Mouse (Mus musculus): ENCODE results near the gene Syne3. TPM values are rescaled to one million over a fixed set of nuclear protein-coding genes. Genes with fewer than 3 reads are reported as not detected.

Gene Syne3
- polyA plus RNA-seq, 1 experiment from 2014 or later, result 0.61 TPM

DNA sequence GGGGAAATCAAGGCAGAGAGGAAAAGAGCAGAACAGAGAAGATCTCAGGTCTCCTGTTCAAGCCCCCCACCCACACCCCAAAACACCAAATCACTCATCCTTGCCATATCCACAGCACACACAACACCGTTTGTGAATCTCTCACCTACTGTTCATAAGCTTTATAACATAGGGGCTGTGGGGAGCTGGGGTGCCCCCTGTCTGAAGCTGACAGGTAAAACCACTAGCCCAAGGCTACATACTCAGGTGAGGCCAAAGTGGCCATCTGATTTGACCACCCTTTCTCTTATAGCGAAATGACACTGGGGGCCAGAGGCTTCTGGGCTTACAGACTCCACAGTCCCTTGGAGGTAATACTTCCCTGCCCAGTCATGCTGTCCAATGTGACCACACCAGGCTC, 1.5 kb downstream of the Syne3 start:
- Histone ChIP-seq H3K4me1 (replicated peaks) (peaks cover 24% of the 10 kb centered on the region), H3K27me3 (peaks cover 61% of the 10 kb centered on the region), H3K27ac (no peak overlapping the region), H3K4me3 (replicated peaks) (no peak overlapping the region), H3K9me3 (no peaks in the 10 kb centered on the region), H3K9ac (replicated peaks) (no peak overlapping the region), H3K4me2 (peak overlapping the region; percentile 100), H3K36me3 (no peaks in the 10 kb centered on the region)
- ATAC-seq (ENCODE audit: insufficient number of reproducible peaks, insufficient read depth, low FRiP score, low TSS enrichment, low read depth), result no peak
- 54% methylated on average over 2 of the region's 2 CpGs for WGBS

DNA sequence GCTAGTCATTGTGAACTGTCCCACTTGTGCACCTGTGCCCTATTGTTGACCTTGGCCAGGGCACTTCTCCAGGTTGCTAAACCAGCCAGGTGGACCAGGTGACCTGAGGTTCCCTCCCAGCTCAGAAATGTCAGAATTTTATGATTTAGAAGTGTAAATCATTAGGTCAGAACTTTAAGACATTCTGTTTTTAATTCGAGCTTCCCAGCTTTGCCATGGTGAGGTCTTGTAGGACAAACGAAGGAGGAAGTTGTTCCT, 4.0 kb downstream of the Syne3 start:
- WGBS, result 58% methylated on average over 2 of the region's 2 CpGs
- Histone ChIP-seq H3K4me1 (replicated peaks) (peaks cover 27% of the 10 kb centered on the region), H3K4me3 (replicated peaks) (no peak overlapping the region), H3K9me3 (no peaks in the 10 kb centered on the region), H3K9ac (replicated peaks) (no peak overlapping the region), H3K27me3 (peaks cover 46% of the 10 kb centered on the region), H3K4me2 (no peak overlapping the region), H3K27ac (no peak overlapping the region), H3K36me3 (no peaks in the 10 kb centered on the region)
- ATAC-seq (ENCODE audit: insufficient number of reproducible peaks, insufficient read depth, low FRiP score, low TSS enrichment, low read depth), result no peak

DNA sequence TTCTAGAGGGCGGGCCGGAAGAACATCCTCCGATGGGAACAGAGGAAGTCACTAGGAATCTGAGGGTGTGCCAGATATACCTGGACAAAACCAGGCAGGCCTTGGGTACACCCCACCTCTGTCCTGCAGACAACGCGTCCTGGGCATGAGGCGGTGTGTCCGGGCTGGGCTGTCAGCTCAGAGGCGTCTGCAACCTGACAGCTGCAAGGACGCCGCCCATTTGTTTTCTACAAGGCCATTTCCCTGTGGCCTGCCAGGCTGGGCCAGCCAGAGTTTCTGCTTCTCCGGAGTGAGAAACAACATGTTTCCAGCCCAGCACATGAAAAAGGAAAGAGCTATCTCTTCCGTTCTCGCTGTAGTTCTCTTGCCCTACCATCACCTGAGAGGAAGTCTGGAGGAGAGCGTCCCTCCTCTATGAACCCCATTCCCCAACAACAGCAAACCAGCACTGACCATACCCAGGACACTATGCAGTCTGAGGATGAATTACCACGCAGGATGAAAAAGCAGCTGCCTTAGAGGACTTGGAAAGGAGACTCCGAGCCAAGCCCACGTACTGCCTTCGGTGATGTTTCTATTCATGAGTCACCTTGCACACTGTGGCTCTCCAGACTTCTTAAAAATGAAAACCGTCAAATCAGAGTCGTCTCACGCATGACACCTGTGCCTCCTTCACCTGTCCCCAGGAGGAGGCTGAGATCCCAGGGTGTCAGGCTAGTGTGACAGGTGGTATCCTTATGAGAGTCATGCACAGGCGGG, 4.5 kb downstream of the Syne3 start:
- ATAC-seq (ENCODE audit: insufficient number of reproducible peaks, insufficient read depth, low FRiP score, low TSS enrichment, low read depth), result no peak
- 76% methylated on average over 22 of the region's 22 CpGs for WGBS

DNA sequence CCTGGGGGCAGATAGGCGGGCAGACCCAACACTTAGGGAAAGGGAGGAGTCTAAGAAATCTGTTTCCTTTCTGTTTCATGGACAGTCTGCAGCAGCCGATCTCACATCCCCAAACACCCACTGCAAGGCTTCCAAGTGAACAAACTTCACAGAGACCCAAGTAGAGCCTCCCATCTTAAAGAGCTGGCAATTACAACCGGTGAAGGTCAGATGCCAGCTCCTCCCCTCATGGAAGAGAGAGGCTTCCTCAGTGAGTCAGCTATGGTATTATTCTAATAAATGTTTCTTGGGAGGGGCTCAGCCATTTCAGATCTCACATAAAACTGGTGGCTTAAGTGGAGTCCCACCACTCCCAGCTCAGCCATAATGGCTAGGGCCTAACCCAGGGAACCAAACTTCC, 5.9 kb downstream of the Syne3 start:
- H3K4me3 ChIP-seq (replicated peaks), result no peak overlapping the region
- no peak overlapping the region for H3K4me2 ChIP-seq
- ATAC-seq (ENCODE audit: insufficient number of reproducible peaks, insufficient read depth, low FRiP score, low TSS enrichment, low read depth), result no peak
- peaks cover 31% of the 10 kb centered on the region for H3K27me3 ChIP-seq
- H3K36me3 ChIP-seq, result no peaks in the 10 kb centered on the region
- WGBS, result 66% methylated on average over 3 of the region's 3 CpGs
- H3K9ac ChIP-seq (replicated peaks), result no peak overlapping the region
- H3K27ac ChIP-seq, result no peak overlapping the region
- peaks cover 11% of the 10 kb centered on the region for H3K4me1 ChIP-seq (replicated peaks)
- no peaks in the 10 kb centered on the region for H3K9me3 ChIP-seq

More for the DNA sequence above, 4.5 kb downstream of the Syne3 start:
- H3K4me2 ChIP-seq, result no peak overlapping the region
- no peak overlapping the region for H3K27ac ChIP-seq
- no peak overlapping the region for H3K9ac ChIP-seq (replicated peaks)
- no peak overlapping the region for H3K4me3 ChIP-seq (replicated peaks)
- H3K36me3 ChIP-seq, result no peaks in the 10 kb centered on the region
- peaks cover 44% of the 10 kb centered on the region for H3K27me3 ChIP-seq
- H3K9me3 ChIP-seq, result no peaks in the 10 kb centered on the region
- H3K4me1 ChIP-seq (replicated peaks), result peaks cover 26% of the 10 kb centered on the region

DNA sequence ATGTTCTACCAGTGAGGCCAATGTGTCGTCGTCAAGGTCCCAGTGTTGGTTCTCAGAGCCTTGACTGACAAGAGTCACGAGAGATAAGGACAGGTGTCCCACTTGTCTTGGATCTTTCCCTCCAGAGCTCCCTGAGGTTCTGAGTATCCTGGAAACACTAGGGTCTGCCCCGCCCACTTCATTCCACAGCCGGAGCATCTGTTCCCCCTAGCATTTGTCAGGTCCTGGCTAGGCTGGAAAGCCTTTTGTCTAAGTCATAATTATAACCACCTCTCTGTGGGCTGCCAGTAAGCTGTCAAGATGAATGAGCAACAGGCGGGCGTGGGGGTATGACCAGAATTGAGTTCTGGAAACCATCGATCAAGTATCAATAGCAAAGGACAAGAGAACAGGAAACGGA, 6.5 kb downstream of the Syne3 start:
- H3K27ac ChIP-seq, result no peak overlapping the region
- no peak; the same call in 1 of the 2 replicates for ATAC-seq (ENCODE audit: insufficient number of reproducible peaks, insufficient read depth, low FRiP score, low TSS enrichment, low read depth)
- no peak overlapping the region for H3K9ac ChIP-seq (replicated peaks)
- H3K4me1 ChIP-seq (replicated peaks), result peaks cover 7% of the 10 kb centered on the region; the same call in 1 of the 2 replicates
- no peaks in the 10 kb centered on the region for H3K9me3 ChIP-seq
- no peak overlapping the region for H3K4me3 ChIP-seq (replicated peaks)
- no peak overlapping the region for H3K4me2 ChIP-seq
- no peaks in the 10 kb centered on the region for H3K36me3 ChIP-seq
- WGBS, result 47% methylated on average over 9 of the region's 9 CpGs
- H3K27me3 ChIP-seq, result peaks cover 25% of the 10 kb centered on the region

DNA sequence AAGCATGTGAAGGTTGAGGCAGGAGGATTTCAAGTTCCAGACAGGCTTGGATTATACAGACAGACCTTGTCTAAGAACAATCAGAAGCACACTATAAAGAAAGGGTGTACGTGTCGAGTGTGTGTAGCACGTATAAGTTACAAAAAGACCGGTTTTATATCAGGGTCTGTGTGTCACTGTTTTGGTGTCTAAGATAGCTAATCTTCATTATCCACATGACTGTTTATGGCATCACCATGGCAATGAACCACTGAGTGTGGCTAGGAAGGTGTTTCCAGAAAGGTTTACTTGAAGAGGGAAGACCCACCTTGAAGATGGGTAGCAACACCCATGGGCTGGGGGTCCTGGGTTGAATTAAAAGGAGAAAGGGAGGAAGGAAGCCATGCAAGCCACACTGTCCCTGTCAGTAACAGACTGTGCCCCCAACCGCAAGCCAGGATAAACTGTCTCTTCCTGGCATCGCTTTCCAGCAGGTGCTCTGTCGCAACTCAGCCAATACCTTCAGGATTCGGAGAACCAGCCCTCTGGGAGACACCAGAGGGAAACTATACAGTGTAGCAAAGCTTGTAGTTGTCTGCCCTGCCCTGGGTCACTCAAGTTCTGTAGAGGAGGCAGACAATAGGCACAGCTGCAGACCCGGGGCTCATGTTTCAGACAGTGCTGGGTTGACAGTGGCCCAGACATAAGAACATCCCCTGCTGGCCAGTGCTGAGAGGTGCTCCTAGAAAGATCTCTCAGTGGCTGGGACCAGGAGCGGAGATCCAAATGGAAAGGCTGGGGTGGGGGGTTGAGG, 7.1 kb downstream of the Syne3 start:
- H3K36me3 ChIP-seq, result no peaks in the 10 kb centered on the region
- H3K4me1 ChIP-seq (replicated peaks), result peaks cover 7% of the 10 kb centered on the region; the same call in 1 of the 2 replicates
- WGBS, result 74% methylated on average over 10 of the region's 10 CpGs
- H3K27ac ChIP-seq, result no peak overlapping the region; the same call in 1 of the 2 replicates
- H3K27me3 ChIP-seq, result peaks cover 19% of the 10 kb centered on the region
- no peaks in the 10 kb centered on the region for H3K9me3 ChIP-seq
- no peak overlapping the region for H3K9ac ChIP-seq (replicated peaks)
- H3K4me3 ChIP-seq (replicated peaks), result no peak overlapping the region
- no peak overlapping the region for H3K4me2 ChIP-seq
- ATAC-seq (ENCODE audit: insufficient number of reproducible peaks, insufficient read depth, low FRiP score, low TSS enrichment, low read depth), result no peak

DNA sequence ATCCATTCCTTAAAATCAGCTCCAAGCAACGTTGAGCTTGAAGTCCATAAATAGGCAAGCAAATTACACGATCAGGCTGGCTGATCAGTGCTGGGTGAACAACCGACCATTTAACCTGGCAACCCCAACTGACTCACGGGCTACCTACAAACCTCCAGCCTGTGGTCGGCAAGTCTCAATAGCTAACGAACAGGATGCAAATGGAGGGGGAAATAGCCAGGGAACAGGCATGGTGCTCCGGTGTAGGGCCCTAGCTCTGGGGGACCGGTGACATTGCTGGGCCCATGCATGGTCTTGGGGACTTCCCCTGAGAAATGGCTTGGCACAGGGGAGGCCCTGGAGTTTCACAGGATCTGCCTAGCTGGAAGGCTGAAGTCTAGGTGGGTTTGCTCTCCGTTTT, 8.3 kb downstream of the Syne3 start:
- no peak for ATAC-seq (ENCODE audit: insufficient number of reproducible peaks, insufficient read depth, low FRiP score, low TSS enrichment, low read depth)
- H3K9me3 ChIP-seq, result no peaks in the 10 kb centered on the region
- H3K27ac ChIP-seq, result no peak overlapping the region
- H3K4me3 ChIP-seq (replicated peaks), result no peak overlapping the region
- H3K36me3 ChIP-seq, result no peaks in the 10 kb centered on the region
- H3K27me3 ChIP-seq, result peaks cover 11% of the 10 kb centered on the region
- H3K9ac ChIP-seq (replicated peaks), result no peak overlapping the region
- H3K4me2 ChIP-seq, result no peak overlapping the region
- H3K4me1 ChIP-seq (replicated peaks), result peaks cover 7% of the 10 kb centered on the region; the same call in 1 of the 2 replicates
- 80% methylated on average over 9 of the region's 9 CpGs for WGBS

DNA sequence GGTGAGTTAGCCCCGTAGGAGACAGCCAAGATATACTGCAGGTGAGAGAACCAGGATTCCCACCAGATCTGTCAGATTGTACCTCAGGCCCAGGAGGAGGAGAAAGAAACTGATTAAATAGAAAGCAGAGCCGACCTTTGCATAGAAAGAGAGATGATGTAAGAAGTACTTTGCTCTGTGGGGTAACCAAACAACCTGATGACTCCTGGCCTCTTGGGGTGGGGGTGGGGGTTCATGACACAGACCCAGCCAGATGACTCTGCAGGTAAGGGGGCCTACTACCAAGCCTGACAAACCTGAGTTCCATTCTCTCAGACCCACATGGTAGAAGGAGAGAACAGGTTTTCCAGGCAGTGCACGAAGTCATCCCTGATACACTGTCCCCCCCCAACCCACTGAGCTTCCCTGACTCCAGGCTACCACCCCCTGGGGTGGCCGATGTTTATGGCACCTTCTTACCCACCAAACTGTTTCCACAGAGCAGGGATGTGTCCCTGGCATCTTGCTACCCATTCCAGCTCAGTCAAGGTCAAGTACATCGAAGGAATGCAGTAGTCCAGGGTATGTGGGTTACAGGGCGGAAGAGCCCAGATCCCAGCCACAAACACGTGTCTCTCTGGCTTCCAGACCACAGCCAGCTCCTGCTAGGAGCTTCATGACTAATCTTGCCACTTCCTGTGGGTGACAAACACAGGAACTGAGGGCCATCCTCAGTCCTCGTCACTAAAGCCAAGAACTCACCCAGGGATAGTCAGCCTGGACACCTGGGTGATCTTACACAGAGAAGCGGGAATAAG, 8.9 kb downstream of the Syne3 start:
- Histone ChIP-seq H3K27me3 (peaks cover 10% of the 10 kb centered on the region), H3K9me3 (no peaks in the 10 kb centered on the region), H3K4me3 (replicated peaks) (no peak overlapping the region), H3K9ac (replicated peaks) (no peak overlapping the region), H3K4me2 (no peak overlapping the region), H3K27ac (no peak overlapping the region), H3K4me1 (replicated peaks) (peaks cover 7% of the 10 kb centered on the region; the same call in 1 of the 2 replicates), H3K36me3 (no peaks in the 10 kb centered on the region)
- 74% methylated on average over 9 of the region's 9 CpGs for WGBS
- no peak for ATAC-seq (ENCODE audit: insufficient number of reproducible peaks, insufficient read depth, low FRiP score, low TSS enrichment, low read depth)

DNA sequence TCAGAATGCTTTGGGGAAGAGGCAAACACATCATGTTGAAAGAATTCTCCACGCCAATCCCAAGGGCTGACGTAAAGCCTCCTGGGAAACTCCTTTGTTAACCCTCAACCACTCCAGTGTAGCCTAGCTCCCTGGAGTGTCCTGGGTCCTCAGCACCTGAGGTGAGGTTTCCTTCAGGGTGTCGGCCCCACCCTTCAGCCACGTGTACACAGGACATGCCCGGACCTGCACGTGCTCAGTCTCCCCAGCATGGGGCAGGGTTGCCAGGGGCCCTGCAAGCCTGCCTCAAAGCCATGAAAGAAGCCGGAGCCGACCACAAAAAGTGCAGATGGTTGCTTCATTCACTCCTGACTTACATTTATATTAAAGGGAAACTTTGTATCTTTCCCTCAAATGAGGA, 10.4 kb downstream of the Syne3 start:
- ATAC-seq (ENCODE audit: insufficient number of reproducible peaks, insufficient read depth, low FRiP score, low TSS enrichment, low read depth), result no peak
- H3K9ac ChIP-seq (replicated peaks), result no peak overlapping the region
- peaks cover 7% of the 10 kb centered on the region; the same call in 1 of the 2 replicates for H3K4me1 ChIP-seq (replicated peaks)
- no peaks in the 10 kb centered on the region for H3K9me3 ChIP-seq
- H3K4me2 ChIP-seq, result no peak overlapping the region
- H3K4me3 ChIP-seq (replicated peaks), result no peak overlapping the region
- H3K27me3 ChIP-seq, result peaks cover 9% of the 10 kb centered on the region; the same call in 1 of the 2 replicates
- WGBS, result 64% methylated on average over 8 of the region's 8 CpGs
- no peaks in the 10 kb centered on the region for H3K36me3 ChIP-seq
- H3K27ac ChIP-seq, result no peak overlapping the region

DNA sequence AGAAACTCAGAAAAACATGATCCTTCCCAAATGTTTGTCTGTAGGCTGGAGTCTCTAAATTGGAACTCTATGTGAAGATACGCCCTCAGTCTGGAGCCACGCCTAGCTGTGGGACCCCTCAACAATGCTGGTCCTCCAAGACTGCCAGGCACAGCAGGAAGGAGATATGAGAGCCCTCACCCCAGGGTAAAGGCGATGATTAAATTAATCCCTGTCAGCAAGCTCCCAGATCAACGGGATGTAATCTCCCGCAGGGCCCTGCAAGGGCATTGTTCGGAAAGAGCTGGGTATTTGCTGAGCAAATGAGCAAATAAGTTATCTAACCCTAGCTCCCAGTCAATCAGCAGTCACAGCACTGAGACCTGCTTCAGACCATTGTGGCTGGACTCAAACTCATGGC, 11.1 kb downstream of the Syne3 start:
- H3K27me3 ChIP-seq, result peaks cover 15% of the 10 kb centered on the region; the same call in 1 of the 2 replicates
- WGBS, result 82% methylated on average over 6 of the region's 6 CpGs
- ATAC-seq (ENCODE audit: insufficient number of reproducible peaks, insufficient read depth, low FRiP score, low TSS enrichment, low read depth), result no peak
- H3K4me3 ChIP-seq (replicated peaks), result no peak overlapping the region
- no peak overlapping the region for H3K4me2 ChIP-seq
- H3K9me3 ChIP-seq, result no peaks in the 10 kb centered on the region
- H3K27ac ChIP-seq, result no peak overlapping the region
- H3K36me3 ChIP-seq, result no peaks in the 10 kb centered on the region
- peaks cover 7% of the 10 kb centered on the region; the same call in 1 of the 2 replicates for H3K4me1 ChIP-seq (replicated peaks)
- H3K9ac ChIP-seq (replicated peaks), result no peak overlapping the region

Data from limb, embryonic 12.5 days (tissue).